Mouse (Mus musculus): ENCODE measurements around the gene Myh6.

DNA sequence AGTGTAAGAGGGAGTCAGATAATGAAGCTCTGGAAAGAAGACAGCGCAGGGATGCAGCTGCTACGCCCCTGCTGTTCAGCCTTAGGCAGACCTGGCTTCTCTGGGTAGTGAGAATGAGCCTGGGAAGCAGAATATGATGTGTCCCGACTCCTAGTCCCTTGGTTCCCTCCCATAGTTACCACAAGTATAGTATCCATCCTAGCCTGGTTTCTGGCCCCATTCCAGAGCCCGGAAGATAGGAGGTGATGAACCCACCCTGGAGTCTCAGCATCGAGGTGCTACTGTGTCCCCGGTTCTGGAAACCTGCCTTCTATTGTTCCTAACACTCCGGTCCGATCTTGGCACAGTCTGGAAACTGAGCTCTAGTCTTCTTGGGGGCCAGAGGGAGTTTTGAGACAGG lies 41.7 kb upstream of the Myh6 start:
- TF ChIP-seq POLR2A (IDR thresholded peaks at IDR 0.05; ENCODE audit: low read depth, low read length) (no peak), CTCF (IDR thresholded peaks at IDR 0.05; ENCODE audit: borderline replicate concordance, insufficient read depth, low read length) (no peak)

Measured in embryonic fibroblast, embryonic 13.5 days (primary cell).